Mouse (Mus musculus): ENCODE measurements around the gene Camkk1.

DNA sequence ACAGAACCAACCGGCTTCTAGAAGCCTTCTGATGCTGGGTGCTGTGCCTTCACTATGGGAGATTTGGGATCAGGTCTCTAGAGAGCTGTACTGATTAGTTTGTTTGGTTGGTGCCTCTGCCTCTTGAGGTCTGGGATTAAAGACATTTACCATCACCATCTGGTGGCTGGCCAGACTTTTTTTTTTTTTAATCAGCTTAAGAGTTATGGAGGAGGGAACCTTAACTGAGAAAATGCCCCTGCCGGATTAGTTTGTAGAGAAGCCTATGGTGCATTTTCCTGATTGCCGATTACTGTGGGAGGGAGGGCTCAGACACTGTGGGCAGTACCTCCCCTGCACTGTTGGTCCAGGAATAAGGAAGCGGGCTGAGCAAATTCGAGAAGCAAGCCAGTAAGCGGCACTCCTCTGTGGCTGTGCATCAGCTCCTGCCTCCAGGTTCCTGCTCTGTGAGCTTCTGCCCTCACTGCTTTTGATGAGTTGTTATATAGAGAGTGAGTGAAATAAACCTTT is 58.5 kb downstream of the Camkk1 start:
- TF ChIP-seq CTCF (IDR thresholded peaks at IDR 0.05; ENCODE audit: low read depth) (no peak), EP300 (IDR thresholded peaks at IDR 0.05; ENCODE audit: low read depth) (no peak)
